Mouse (Mus musculus) testis, adult 2 months (tissue): ENCODE measurements around the gene Slc16a9.

Experiments used
- CTCF ChIP-seq: fragments of 200-500 bp; IDR thresholded peaks from 2 replicates; pipeline ENCODE4 v1.5.1; 2012; ENCODE audit warnings: low read depth, mild to moderate bottlenecking, inconsistent platforms, low read length, moderate library complexity; ENCODE audit not compliant: control insufficient read depth, insufficient read depth, insufficient replicate concordance
- POLR2A ChIP-seq: fragments of 200-500 bp; IDR thresholded peaks from 2 replicates; pipeline ENCODE4 v1.6.1; 2012; ENCODE audit warnings: low read depth, mild to moderate bottlenecking, inconsistent platforms, low read length, moderate library complexity; ENCODE audit not compliant: control insufficient read depth

- TF ChIP-seq CTCF (no peak), POLR2A (no peak)
Measured at GRCm38 (mm10) chr10:70299118-70299517, 54.2 kb downstream of the Slc16a9 start.
